Mouse (Mus musculus): ENCODE results near the gene Ptpdc1. TPM values are rescaled to one million over a fixed set of nuclear protein-coding genes. Genes with fewer than 3 reads are reported as not detected.

Gene Ptpdc1
- polyA plus RNA-seq, 1 experiment from 2014 or later = 4.1 TPM

- 93% methylated on average over 2 of the region's 2 CpGs for WGBS
- Histone ChIP-seq H3K9ac (ENCODE audit: low read depth, low read length) (no peak overlapping the region), H3K27me3 (replicated peaks; ENCODE audit: control insufficient read depth, insufficient read depth, low read length) (no peaks in the 10 kb centered on the region), H3K4me1 (ENCODE audit: control insufficient read depth, insufficient read depth, low read length) (peaks cover 8% of the 10 kb centered on the region), H3K36me3 (ENCODE audit: control insufficient read depth, insufficient read depth, low read length) (no peaks in the 10 kb centered on the region), H3K27ac (ENCODE audit: low read length) (no peak overlapping the region), H3K4me3 (ENCODE audit: low read length) (no peak overlapping the region), H3K9me3 (ENCODE audit: control insufficient read depth, low read length) (no peaks in the 10 kb centered on the region), H3K4me2 (ENCODE audit: low read depth, low read length) (no peak overlapping the region)
- ATAC-seq = no peak
Measured at GRCm38 (mm10) chr13:48561481-48561880, 64.0 kb downstream of the Ptpdc1 start.

GRCm38 (mm10) chr13:48555976-48556375 is 69.5 kb downstream of the Ptpdc1 start:
- WGBS = 53% methylated on average over 1 of the region's 1 CpGs
- no peaks in the 10 kb centered on the region for H3K9me3 ChIP-seq (ENCODE audit: control insufficient read depth, low read length)
- H3K4me2 ChIP-seq (ENCODE audit: low read depth, low read length) = no peak overlapping the region
- no peaks in the 10 kb centered on the region for H3K27me3 ChIP-seq (replicated peaks; ENCODE audit: control insufficient read depth, insufficient read depth, low read length)
- no peak overlapping the region for H3K9ac ChIP-seq (ENCODE audit: low read depth, low read length)
- ATAC-seq = no peak
- H3K27ac ChIP-seq (ENCODE audit: low read length) = no peak overlapping the region
- H3K4me3 ChIP-seq (ENCODE audit: low read length) = no peak overlapping the region
- peaks cover 10% of the 10 kb centered on the region for H3K4me1 ChIP-seq (ENCODE audit: control insufficient read depth, insufficient read depth, low read length)
- no peaks in the 10 kb centered on the region for H3K36me3 ChIP-seq (ENCODE audit: control insufficient read depth, insufficient read depth, low read length)

- no peak for ATAC-seq
- Histone ChIP-seq H3K27ac (ENCODE audit: low read length) (no peak overlapping the region), H3K4me3 (ENCODE audit: low read length) (no peak overlapping the region), H3K27me3 (replicated peaks; ENCODE audit: control insufficient read depth, insufficient read depth, low read length) (no peaks in the 10 kb centered on the region), H3K9me3 (ENCODE audit: control insufficient read depth, low read length) (no peaks in the 10 kb centered on the region), H3K4me2 (ENCODE audit: low read depth, low read length) (no peak overlapping the region), H3K4me1 (ENCODE audit: control insufficient read depth, insufficient read depth, low read length) (peaks cover 10% of the 10 kb centered on the region), H3K36me3 (ENCODE audit: control insufficient read depth, insufficient read depth, low read length) (no peaks in the 10 kb centered on the region), H3K9ac (ENCODE audit: low read depth, low read length) (no peak overlapping the region)
- 100% methylated on average over 1 of the region's 1 CpGs for WGBS
Measured at GRCm38 (mm10) chr13:48554552-48554951, 70.9 kb downstream of the Ptpdc1 start.

GRCm38 (mm10) chr13:48553511-48553910 is 72.0 kb downstream of the Ptpdc1 start:
- ATAC-seq = no peak
- no peaks in the 10 kb centered on the region for H3K36me3 ChIP-seq (ENCODE audit: control insufficient read depth, insufficient read depth, low read length)
- no peaks in the 10 kb centered on the region for H3K9me3 ChIP-seq (ENCODE audit: control insufficient read depth, low read length)
- peaks cover 10% of the 10 kb centered on the region for H3K4me1 ChIP-seq (ENCODE audit: control insufficient read depth, insufficient read depth, low read length)
- H3K9ac ChIP-seq (ENCODE audit: low read depth, low read length) = no peak overlapping the region
- WGBS = 41% methylated on average over 5 of the region's 5 CpGs
- peak overlapping the region; percentile 96; the same call in 1 of the 2 replicates for H3K27ac ChIP-seq (ENCODE audit: low read length)
- H3K27me3 ChIP-seq (replicated peaks; ENCODE audit: control insufficient read depth, insufficient read depth, low read length) = no peaks in the 10 kb centered on the region
- H3K4me2 ChIP-seq (ENCODE audit: low read depth, low read length) = no peak overlapping the region
- no peak overlapping the region for H3K4me3 ChIP-seq (ENCODE audit: low read length)

GRCm38 (mm10) chr13:48552181-48553090 is 73.0 kb downstream of the Ptpdc1 start:
- Histone ChIP-seq H3K4me3 (ENCODE audit: low read length) (peak overlapping the region; percentile 34), H3K4me2 (ENCODE audit: low read depth, low read length) (peak overlapping the region; percentile 52), H3K9ac (ENCODE audit: low read depth, low read length) (peak overlapping the region; percentile 65), H3K9me3 (ENCODE audit: control insufficient read depth, low read length) (no peaks in the 10 kb centered on the region), H3K36me3 (ENCODE audit: control insufficient read depth, insufficient read depth, low read length) (no peaks in the 10 kb centered on the region), H3K4me1 (ENCODE audit: control insufficient read depth, insufficient read depth, low read length) (peaks cover 10% of the 10 kb centered on the region), H3K27ac (ENCODE audit: low read length) (peak overlapping the region; percentile 96), H3K27me3 (replicated peaks; ENCODE audit: control insufficient read depth, insufficient read depth, low read length) (no peaks in the 10 kb centered on the region)
- WGBS = 40% methylated on average over 21 of the region's 21 CpGs
- ATAC-seq = peak; percentile 92

GRCm38 (mm10) chr13:48548296-48548695 is 77.2 kb downstream of the Ptpdc1 start:
- Histone ChIP-seq H3K9me3 (ENCODE audit: control insufficient read depth, low read length) (no peaks in the 10 kb centered on the region), H3K9ac (ENCODE audit: low read depth, low read length) (no peak overlapping the region), H3K4me2 (ENCODE audit: low read depth, low read length) (no peak overlapping the region), H3K4me1 (ENCODE audit: control insufficient read depth, insufficient read depth, low read length) (peaks cover 19% of the 10 kb centered on the region), H3K36me3 (ENCODE audit: control insufficient read depth, insufficient read depth, low read length) (no peaks in the 10 kb centered on the region), H3K4me3 (ENCODE audit: low read length) (no peak overlapping the region), H3K27ac (ENCODE audit: low read length) (no peak overlapping the region), H3K27me3 (replicated peaks; ENCODE audit: control insufficient read depth, insufficient read depth, low read length) (no peaks in the 10 kb centered on the region)
- WGBS = 89% methylated on average over 5 of the region's 5 CpGs
- no peak for ATAC-seq

- Histone ChIP-seq H3K9ac (ENCODE audit: low read depth, low read length) (no peak overlapping the region), H3K27ac (ENCODE audit: low read length) (no peak overlapping the region), H3K36me3 (ENCODE audit: control insufficient read depth, insufficient read depth, low read length) (no peaks in the 10 kb centered on the region), H3K27me3 (replicated peaks; ENCODE audit: control insufficient read depth, insufficient read depth, low read length) (no peaks in the 10 kb centered on the region), H3K4me1 (ENCODE audit: control insufficient read depth, insufficient read depth, low read length) (peaks cover 16% of the 10 kb centered on the region), H3K4me2 (ENCODE audit: low read depth, low read length) (no peak overlapping the region), H3K9me3 (ENCODE audit: control insufficient read depth, low read length) (no peaks in the 10 kb centered on the region), H3K4me3 (ENCODE audit: low read length) (no peak overlapping the region)
- 94% methylated on average over 6 of the region's 6 CpGs for WGBS
- ATAC-seq = no peak
Measured at GRCm38 (mm10) chr13:48547623-48548022, 77.8 kb downstream of the Ptpdc1 start.

GRCm38 (mm10) chr13:48546330-48546917 is 79.0 kb downstream of the Ptpdc1 start:
- peak; percentile 96 for ATAC-seq
- H3K4me2 ChIP-seq (ENCODE audit: low read depth, low read length) = peak overlapping the region; percentile 61
- no peaks in the 10 kb centered on the region for H3K36me3 ChIP-seq (ENCODE audit: control insufficient read depth, insufficient read depth, low read length)
- H3K27me3 ChIP-seq (replicated peaks; ENCODE audit: control insufficient read depth, insufficient read depth, low read length) = no peaks in the 10 kb centered on the region
- H3K4me3 ChIP-seq (ENCODE audit: low read length) = peak overlapping the region; percentile 93
- WGBS = under 1% methylated on average over 69 of the region's 72 CpGs
- no peaks in the 10 kb centered on the region for H3K9me3 ChIP-seq (ENCODE audit: control insufficient read depth, low read length)
- H3K27ac ChIP-seq (ENCODE audit: low read length) = peak overlapping the region; percentile 100
- H3K4me1 ChIP-seq (ENCODE audit: control insufficient read depth, insufficient read depth, low read length) = peaks cover 13% of the 10 kb centered on the region
- peak overlapping the region; percentile 100 for H3K9ac ChIP-seq (ENCODE audit: low read depth, low read length)

- peak overlapping the region; percentile 62 for H3K4me2 ChIP-seq (ENCODE audit: low read depth, low read length)
- peaks cover 19% of the 10 kb centered on the region for H3K4me1 ChIP-seq (ENCODE audit: control insufficient read depth, insufficient read depth, low read length)
- H3K4me3 ChIP-seq (ENCODE audit: low read length) = peak overlapping the region; percentile 93
- no peaks in the 10 kb centered on the region for H3K9me3 ChIP-seq (ENCODE audit: control insufficient read depth, low read length)
- no peaks in the 10 kb centered on the region for H3K27me3 ChIP-seq (replicated peaks; ENCODE audit: control insufficient read depth, insufficient read depth, low read length)
- H3K36me3 ChIP-seq (ENCODE audit: control insufficient read depth, insufficient read depth, low read length) = no peaks in the 10 kb centered on the region
- H3K9ac ChIP-seq (ENCODE audit: low read depth, low read length) = peak overlapping the region; percentile 100
- peak overlapping the region; percentile 100 for H3K27ac ChIP-seq (ENCODE audit: low read length)
- under 1% methylated on average over 51 of the region's 72 CpGs for WGBS
- peak; percentile 89 for ATAC-seq
Measured at GRCm38 (mm10) chr13:48545476-48546281, 79.8 kb downstream of the Ptpdc1 start.

All from intestine, embryonic 16.5 days (tissue).